Mouse (Mus musculus) heart, adult 2 months (tissue): ENCODE data around the gene Esyt1.

Experiments
- CTCF ChIP-seq: fragments of 200-600 bp; IDR thresholded peaks from 2 replicates; pipeline ENCODE4 v1.8.1; 2022; ENCODE audit warnings: antibody characterized with exemption, mild to moderate bottlenecking, moderate library complexity
- EP300 ChIP-seq: fragments of 200-500 bp; IDR thresholded peaks from 2 replicates; pipeline ENCODE4 v1.6.1; 2011; ENCODE audit warnings: low read depth, low read length, control low read depth; ENCODE audit not compliant: insufficient read depth

GRCm38 (mm10) chr10:128544151-128544657 is 18.5 kb upstream of the Esyt1 start:
- TF ChIP-seq CTCF (no peak), EP300 (no peak)
